Mouse (Mus musculus): Measurements from ENCODE around the gene Cnot6l.

DNA sequence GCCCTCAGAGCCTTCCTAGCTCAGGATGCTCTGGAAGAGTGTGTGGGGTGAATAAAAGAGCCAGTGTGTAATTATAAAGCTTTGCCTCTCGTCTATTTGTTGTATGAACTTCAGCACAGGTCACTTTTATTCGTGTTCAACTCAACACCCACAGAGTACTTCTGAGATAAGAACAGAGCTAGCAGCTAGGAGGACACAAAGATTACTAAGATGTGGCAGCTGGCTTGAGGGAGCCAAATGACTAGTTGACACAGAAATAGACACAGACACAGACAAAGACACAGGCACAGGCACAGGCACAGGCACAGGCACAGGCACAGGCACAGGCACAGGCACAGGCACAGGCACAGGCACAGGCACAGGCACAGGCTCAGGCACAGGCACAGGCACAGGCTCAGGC lies 20.0 kb upstream of the Cnot6l start:
- no peak for TF ChIP-seq POLR2A (IDR thresholded peaks at IDR 0.05; ENCODE audit: borderline replicate concordance, extremely low read depth, insufficient read depth, insufficient read length, poor library complexity, severe bottlenecking)
- TF ChIP-seq CTCF (IDR thresholded peaks at IDR 0.05; ENCODE audit: borderline replicate concordance, extremely low read depth, insufficient read depth, insufficient read length): no peak
